Mouse (Mus musculus): Measurements from ENCODE around the gene Itk. TPM values are rescaled to one million over a fixed set of nuclear protein-coding genes. Genes with fewer than 3 reads are reported as not detected.
A peak's percentile ranks its signal among the peaks of the same experiment; 100 is the strongest.

Itk gene
- polyA plus RNA-seq, 1 experiment = 11.5 TPM

GRCm38 (mm10) chr11:46382466-46382865 is 6.8 kb downstream of the Itk start:
- TF ChIP-seq POLR2A (IDR thresholded peaks at IDR 0.05; ENCODE audit: low read depth, low read length) (no peak), CTCF (IDR thresholded peaks at IDR 0.05; ENCODE audit: extremely low read depth, insufficient read depth, insufficient read length, insufficient replicate concordance) (no peak)
- 81% methylated on average over 4 of the region's 4 CpGs for WGBS
- no peaks in the 10 kb centered on the region for H3K27me3 ChIP-seq (ENCODE audit: control insufficient read depth, insufficient read depth, low read length)
- H3K4me3 ChIP-seq (ENCODE audit: extremely low read depth, insufficient read depth, insufficient read length) = no peak overlapping the region
- H3K36me3 ChIP-seq (ENCODE audit: control insufficient read depth, insufficient read depth, low read length) = 0 out of 2 replicates have a peak, but pooled peaks cover 1% of the 10 kb centered on the region
- H3K4me1 ChIP-seq (ENCODE audit: control insufficient read depth, insufficient read depth, insufficient read length) = peaks cover 12% of the 10 kb centered on the region; the same call in 1 of the 2 replicates
- no peak overlapping the region; the same call in 1 of the 2 replicates for H3K27ac ChIP-seq (ENCODE audit: insufficient read depth, low read length)
- no peak for DNase-seq (ENCODE audit: low read depth in 1 of 2, low spot score in 2 of 2)

- Histone ChIP-seq H3K27ac (ENCODE audit: insufficient read depth, low read length) (no peak overlapping the region), H3K36me3 (ENCODE audit: control insufficient read depth, insufficient read depth, low read length) (0 out of 2 replicates have a peak, but pooled peaks cover 1% of the 10 kb centered on the region), H3K4me1 (ENCODE audit: control insufficient read depth, insufficient read depth, insufficient read length) (peaks cover 12% of the 10 kb centered on the region; the same call in 1 of the 2 replicates), H3K27me3 (ENCODE audit: control insufficient read depth, insufficient read depth, low read length) (no peaks in the 10 kb centered on the region), H3K4me3 (ENCODE audit: extremely low read depth, insufficient read depth, insufficient read length) (no peak overlapping the region)
- no peak for DNase-seq (ENCODE audit: low read depth in 1 of 2, low spot score in 2 of 2)
- no peak for TF ChIP-seq CTCF (IDR thresholded peaks at IDR 0.05; ENCODE audit: extremely low read depth, insufficient read depth, insufficient read length, insufficient replicate concordance)
- no peak for TF ChIP-seq POLR2A (IDR thresholded peaks at IDR 0.05; ENCODE audit: low read depth, low read length)
- WGBS = 32% methylated on average over 7 of the region's 7 CpGs
These were observed 9.1 kb downstream of the Itk start for GRCm38 (mm10) chr11:46380097-46380675.

GRCm38 (mm10) chr11:46377819-46378782 is 11.2 kb downstream of the Itk start:
- Histone ChIP-seq H3K36me3 (ENCODE audit: control insufficient read depth, insufficient read depth, low read length) (0 out of 2 replicates have a peak, but pooled peaks cover 1% of the 10 kb centered on the region), H3K4me1 (ENCODE audit: control insufficient read depth, insufficient read depth, insufficient read length) (peaks cover 21% of the 10 kb centered on the region; the same call in 1 of the 2 replicates), H3K27me3 (ENCODE audit: control insufficient read depth, insufficient read depth, low read length) (no peaks in the 10 kb centered on the region), H3K27ac (ENCODE audit: insufficient read depth, low read length) (no peak overlapping the region), H3K4me3 (ENCODE audit: extremely low read depth, insufficient read depth, insufficient read length) (no peak overlapping the region)
- DNase-seq (ENCODE audit: low read depth in 1 of 2, low spot score in 2 of 2) = no peak
- no peak for TF ChIP-seq POLR2A (IDR thresholded peaks at IDR 0.05; ENCODE audit: low read depth, low read length)
- no peak for TF ChIP-seq CTCF (IDR thresholded peaks at IDR 0.05; ENCODE audit: extremely low read depth, insufficient read depth, insufficient read length, insufficient replicate concordance)
- WGBS = 72% methylated on average over 8 of the region's 8 CpGs

- Histone ChIP-seq H3K27ac (ENCODE audit: insufficient read depth, low read length) (no peak overlapping the region), H3K4me1 (ENCODE audit: control insufficient read depth, insufficient read depth, insufficient read length) (peaks cover 25% of the 10 kb centered on the region; the same call in 1 of the 2 replicates), H3K27me3 (ENCODE audit: control insufficient read depth, insufficient read depth, low read length) (no peaks in the 10 kb centered on the region), H3K36me3 (ENCODE audit: control insufficient read depth, insufficient read depth, low read length) (no peaks in the 10 kb centered on the region), H3K4me3 (ENCODE audit: extremely low read depth, insufficient read depth, insufficient read length) (no peak overlapping the region)
- no peak for DNase-seq (ENCODE audit: low read depth in 1 of 2, low spot score in 2 of 2)
- TF ChIP-seq CTCF (IDR thresholded peaks at IDR 0.05; ENCODE audit: extremely low read depth, insufficient read depth, insufficient read length, insufficient replicate concordance) (no peak), POLR2A (IDR thresholded peaks at IDR 0.05; ENCODE audit: low read depth, low read length) (no peak)
- WGBS = 77% methylated on average over 1 of the region's 1 CpGs
These were observed 12.0 kb downstream of the Itk start for GRCm38 (mm10) chr11:46377316-46377715.

GRCm38 (mm10) chr11:46375015-46375414 is 14.3 kb downstream of the Itk start:
- no peak for DNase-seq (ENCODE audit: low read depth in 1 of 2, low spot score in 2 of 2)
- WGBS = 67% methylated on average over 8 of the region's 8 CpGs

GRCm38 (mm10) chr11:46373071-46374030 is 16.0 kb downstream of the Itk start:
- Histone ChIP-seq H3K4me3 (ENCODE audit: extremely low read depth, insufficient read depth, insufficient read length) (no peak overlapping the region), H3K27ac (ENCODE audit: insufficient read depth, low read length) (peak overlapping the region; percentile 91), H3K4me1 (ENCODE audit: control insufficient read depth, insufficient read depth, insufficient read length) (peaks cover 24% of the 10 kb centered on the region; the same call in 1 of the 2 replicates), H3K36me3 (ENCODE audit: control insufficient read depth, insufficient read depth, low read length) (no peaks in the 10 kb centered on the region), H3K27me3 (ENCODE audit: control insufficient read depth, insufficient read depth, low read length) (no peaks in the 10 kb centered on the region)
- no peak for TF ChIP-seq CTCF (IDR thresholded peaks at IDR 0.05; ENCODE audit: extremely low read depth, insufficient read depth, insufficient read length, insufficient replicate concordance)
- TF ChIP-seq POLR2A (IDR thresholded peaks at IDR 0.05; ENCODE audit: low read depth, low read length) = no peak
- no peak for DNase-seq (ENCODE audit: low read depth in 1 of 2, low spot score in 2 of 2)
- WGBS = 40% methylated on average over 13 of the region's 13 CpGs

More at GRCm38 (mm10) chr11:46375015-46375414, 14.3 kb downstream of the Itk start:
- Histone ChIP-seq H3K27me3 (ENCODE audit: control insufficient read depth, insufficient read depth, low read length) (no peaks in the 10 kb centered on the region), H3K4me3 (ENCODE audit: extremely low read depth, insufficient read depth, insufficient read length) (no peak overlapping the region), H3K4me1 (ENCODE audit: control insufficient read depth, insufficient read depth, insufficient read length) (peaks cover 32% of the 10 kb centered on the region; the same call in 1 of the 2 replicates), H3K27ac (ENCODE audit: insufficient read depth, low read length) (peak overlapping the region; percentile 30; the same call in 1 of the 2 replicates), H3K36me3 (ENCODE audit: control insufficient read depth, insufficient read depth, low read length) (no peaks in the 10 kb centered on the region)
- no peak for TF ChIP-seq CTCF (IDR thresholded peaks at IDR 0.05; ENCODE audit: extremely low read depth, insufficient read depth, insufficient read length, insufficient replicate concordance)
- TF ChIP-seq POLR2A (IDR thresholded peaks at IDR 0.05; ENCODE audit: low read depth, low read length) = no peak
